Mouse (Mus musculus) lung, postnatal 36 days (tissue): ENCODE results near the gene Cited1.

Experiments used
- DNase-seq: peaks from one replicate; pipeline ENCODE4 v3.0.0; 2022; ENCODE audit warnings: mixed read lengths

The Cited1 gene

DNA sequence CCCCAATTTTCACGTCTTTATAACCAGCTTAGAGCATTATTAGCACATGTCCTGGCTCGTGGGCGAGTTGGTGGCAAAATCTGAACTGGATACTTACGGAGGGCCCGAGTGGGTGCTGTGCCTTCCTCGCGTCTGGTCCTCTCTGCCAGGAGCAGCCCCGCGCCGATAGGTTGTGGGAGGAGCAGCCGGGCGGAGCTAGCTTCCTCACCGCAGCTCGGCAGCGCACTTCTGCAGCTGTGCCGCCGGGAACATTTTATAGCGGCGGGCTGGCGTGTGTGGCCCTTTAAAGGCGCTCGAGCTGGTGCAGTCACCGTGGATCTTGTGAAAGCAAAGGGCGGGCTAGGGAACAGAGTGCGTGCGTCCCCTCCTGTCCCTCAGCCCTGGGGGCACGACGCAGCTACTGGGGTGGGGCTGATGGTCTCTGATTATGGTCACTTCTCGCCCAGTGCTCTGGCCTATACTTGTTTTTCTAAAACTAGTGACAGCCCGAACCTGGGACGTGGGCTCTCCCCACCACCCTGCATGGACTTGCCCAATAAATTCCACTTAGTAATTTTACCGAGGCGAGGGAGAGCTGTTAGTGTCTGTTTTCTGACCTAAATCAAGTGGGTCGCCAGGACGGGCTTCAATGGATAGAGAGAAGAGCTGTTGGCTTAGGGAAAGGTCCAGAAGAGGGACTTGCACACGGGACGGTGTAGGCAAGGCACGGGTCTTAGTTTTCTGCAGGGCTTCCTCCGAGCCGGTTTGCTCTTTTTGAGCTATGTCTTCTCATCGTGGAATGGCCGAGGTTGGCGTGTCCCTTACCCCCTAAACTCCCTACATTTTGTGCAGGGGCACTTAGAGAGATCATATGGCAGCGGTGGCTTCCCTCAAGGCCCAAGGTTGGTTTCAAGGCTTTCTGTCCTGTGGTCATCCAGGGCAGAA is at the start of gene Cited1:
TSS of gene Cited1 (minus strand) at position 245 of the 924 bp plus-strand sequence.
- DNase-seq: peak; percentile 49

DNA sequence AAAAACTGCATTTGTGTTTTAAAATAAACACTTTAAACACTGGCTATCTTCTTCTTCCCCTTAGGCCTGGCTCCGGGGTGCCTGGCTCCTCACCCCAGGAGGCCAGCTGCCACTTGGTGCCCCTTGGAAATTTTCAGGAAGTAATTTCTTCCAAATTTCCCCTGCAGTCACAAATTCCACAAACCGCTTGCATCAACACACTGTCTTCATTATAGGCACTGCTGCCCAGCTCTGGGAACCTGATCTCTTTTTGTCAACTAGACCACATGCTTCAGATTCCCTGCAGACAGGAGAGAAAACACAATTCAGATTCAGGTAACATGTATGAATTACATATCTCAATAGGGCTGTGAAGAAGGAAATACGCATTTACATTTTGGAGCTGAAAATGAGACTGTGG is 32.9 kb upstream of the Cited1 start:
- DNase-seq: no peak

DNA sequence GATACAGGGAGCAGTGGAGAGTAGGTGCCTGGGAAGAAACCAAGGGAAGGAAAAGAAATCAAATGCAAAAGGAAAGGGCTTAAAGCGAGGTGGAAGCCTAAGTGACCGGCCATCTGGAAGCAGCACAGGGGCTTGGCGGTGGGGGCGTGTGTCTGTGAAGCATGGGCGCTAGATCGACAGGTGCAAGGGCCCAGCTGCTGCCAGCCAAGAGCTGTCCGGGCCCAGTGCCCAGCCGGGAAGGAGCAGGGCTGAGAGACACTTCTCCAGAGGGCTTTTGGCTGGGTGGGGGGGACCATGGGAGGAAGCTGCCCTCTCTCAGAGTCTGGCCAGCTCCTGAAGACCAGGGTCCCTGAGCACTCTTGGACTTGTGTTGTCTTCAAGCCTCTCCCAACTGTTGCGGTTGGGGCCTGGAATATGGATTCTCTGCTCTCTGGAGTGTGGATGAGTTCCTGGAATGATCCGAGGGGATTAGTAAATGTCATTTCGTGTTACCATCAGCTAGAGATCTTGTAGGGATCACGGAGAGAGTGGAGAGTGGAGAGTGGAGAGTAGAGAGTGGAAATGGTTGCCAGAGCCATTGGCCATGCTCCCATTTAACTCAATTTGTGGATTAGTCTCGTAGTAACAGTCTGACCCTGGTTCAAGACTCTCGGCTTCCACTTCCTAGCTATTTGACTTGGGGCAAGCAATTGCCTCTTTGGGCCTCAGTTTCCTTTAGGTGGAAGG is 10.8 kb upstream of the Cited1 start:
- DNase-seq: no peak

- DNase-seq: no peak
Observed at GRCm38 (mm10) chrX:102259772-102260171, 7.8 kb upstream of the Cited1 start.

- peak; percentile 15 for DNase-seq
Observed at GRCm38 (mm10) chrX:102253892-102254291, 1.9 kb upstream of the Cited1 start.

GRCm38 (mm10) chrX:102251221-102251936 is 602 bp downstream of the Cited1 start:
- no peak for DNase-seq

- DNase-seq: no peak
Observed at GRCm38 (mm10) chrX:102250891-102251170, 1.1 kb downstream of the Cited1 start.

DNA sequence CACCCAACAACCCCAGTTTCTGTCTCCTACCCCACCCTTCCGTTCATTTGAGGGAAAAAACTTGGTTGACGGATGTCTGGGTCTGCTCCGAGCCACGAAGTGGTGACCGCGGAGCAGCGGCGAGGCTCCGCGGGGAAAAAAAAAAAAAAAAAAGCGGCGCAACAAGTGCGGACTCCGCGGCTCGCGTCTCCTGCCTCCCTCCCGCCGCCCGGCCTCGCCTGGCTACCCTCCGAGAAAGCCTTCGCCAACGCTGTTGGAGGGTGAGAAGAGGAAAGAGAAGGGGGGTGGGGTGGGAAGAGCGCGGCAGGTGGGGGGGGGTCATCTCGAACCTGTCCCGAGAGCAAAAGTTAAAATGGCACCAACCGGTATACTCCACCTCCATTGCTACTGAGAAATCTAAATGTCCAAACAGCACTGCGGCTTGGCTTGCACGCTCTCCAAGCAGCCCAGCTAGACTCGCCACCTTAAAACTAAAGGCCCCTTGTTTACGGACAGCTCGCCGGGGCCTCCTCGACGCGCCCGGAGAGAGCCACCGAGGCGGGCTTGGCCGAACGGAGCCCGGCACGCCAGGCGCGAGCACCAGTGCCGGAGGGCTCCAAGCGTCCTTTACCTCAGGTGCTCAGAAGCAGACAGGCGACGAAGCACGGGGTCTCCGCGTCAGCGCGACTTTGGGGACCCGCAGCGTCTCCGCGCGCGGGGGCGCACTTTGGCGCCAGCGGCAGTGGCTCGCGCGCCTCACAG is 1.7 kb downstream of the Cited1 start:
- no peak for DNase-seq

GRCm38 (mm10) chrX:102244334-102244733 is 7.6 kb downstream of the Cited1 start:
- DNase-seq: no peak

GRCm38 (mm10) chrX:102219126-102219525 is 32.9 kb downstream of the Cited1 start:
- peak; percentile 59 for DNase-seq

DNA sequence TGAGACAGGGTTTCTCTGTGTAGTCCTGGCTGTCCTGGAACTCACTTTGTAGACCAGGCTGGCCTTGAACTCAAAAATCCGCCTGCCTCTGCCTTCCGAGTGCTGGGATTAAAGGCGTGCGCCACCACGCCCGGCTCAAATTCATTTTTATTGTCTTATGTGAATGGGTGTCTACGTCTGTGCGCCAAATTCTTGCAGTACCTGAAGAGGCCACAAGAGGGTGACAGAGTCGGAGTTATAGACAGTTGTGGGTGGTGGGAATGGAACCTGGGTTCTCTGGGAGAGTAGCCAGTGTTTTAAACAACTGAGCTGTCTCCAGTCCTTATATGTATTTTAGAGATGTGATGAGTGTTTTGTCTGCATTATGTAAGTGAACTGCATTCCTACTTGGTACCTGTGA is 36.6 kb downstream of the Cited1 start:
- peak; percentile 28 for DNase-seq
